Mouse (Mus musculus): ENCODE data around the gene Ttc39b. TPM values are rescaled to one million over a fixed set of nuclear protein-coding genes. Genes with fewer than 3 reads are reported as not detected.
A peak's percentile ranks its signal among the peaks of the same experiment; 100 is the strongest.

Gene Ttc39b
- polyA plus RNA-seq, 1 experiment from 2014 or later: 1.8 TPM

GRCm38 (mm10) chr4:83337717-83338116, 13.7 kb upstream of the Ttc39b start:
- Histone ChIP-seq H3K4me3 (no peak overlapping the region), H3K27ac (replicated peaks) (no peak overlapping the region), H3K4me1 (no peaks in the 10 kb centered on the region), H3K9me3 (replicated peaks) (no peaks in the 10 kb centered on the region), H3K27me3 (ENCODE audit: low read depth, poor library complexity, severe bottlenecking) (no peaks in the 10 kb centered on the region; the same call in 1 of the 2 replicates), H3K36me3 (no peaks in the 10 kb centered on the region)
- 65% methylated on average over 3 of the region's 3 CpGs for WGBS
- no peak for DNase-seq (ENCODE audit: low spot score)

GRCm38 (mm10) chr4:83330369-83330768, 6.3 kb upstream of the Ttc39b start:
- Histone ChIP-seq H3K9me3 (replicated peaks) (no peaks in the 10 kb centered on the region), H3K4me1 (peaks cover 6% of the 10 kb centered on the region; the same call in 1 of the 2 replicates), H3K36me3 (no peaks in the 10 kb centered on the region), H3K27me3 (ENCODE audit: low read depth, poor library complexity, severe bottlenecking) (peaks cover 10% of the 10 kb centered on the region), H3K27ac (replicated peaks) (no peak overlapping the region), H3K4me3 (no peak overlapping the region)
- WGBS: 87% methylated on average over 4 of the region's 4 CpGs
- no peak for DNase-seq (ENCODE audit: low spot score)

GRCm38 (mm10) chr4:83329615-83330014, 5.6 kb upstream of the Ttc39b start:
- WGBS: 60% methylated on average over 4 of the region's 4 CpGs
- Histone ChIP-seq H3K36me3 (no peaks in the 10 kb centered on the region), H3K27me3 (ENCODE audit: low read depth, poor library complexity, severe bottlenecking) (peaks cover 17% of the 10 kb centered on the region), H3K4me1 (peaks cover 6% of the 10 kb centered on the region; the same call in 1 of the 2 replicates), H3K4me3 (no peak overlapping the region), H3K27ac (replicated peaks) (no peak overlapping the region), H3K9me3 (replicated peaks) (no peaks in the 10 kb centered on the region)
- DNase-seq (ENCODE audit: low spot score): no peak

DNA sequence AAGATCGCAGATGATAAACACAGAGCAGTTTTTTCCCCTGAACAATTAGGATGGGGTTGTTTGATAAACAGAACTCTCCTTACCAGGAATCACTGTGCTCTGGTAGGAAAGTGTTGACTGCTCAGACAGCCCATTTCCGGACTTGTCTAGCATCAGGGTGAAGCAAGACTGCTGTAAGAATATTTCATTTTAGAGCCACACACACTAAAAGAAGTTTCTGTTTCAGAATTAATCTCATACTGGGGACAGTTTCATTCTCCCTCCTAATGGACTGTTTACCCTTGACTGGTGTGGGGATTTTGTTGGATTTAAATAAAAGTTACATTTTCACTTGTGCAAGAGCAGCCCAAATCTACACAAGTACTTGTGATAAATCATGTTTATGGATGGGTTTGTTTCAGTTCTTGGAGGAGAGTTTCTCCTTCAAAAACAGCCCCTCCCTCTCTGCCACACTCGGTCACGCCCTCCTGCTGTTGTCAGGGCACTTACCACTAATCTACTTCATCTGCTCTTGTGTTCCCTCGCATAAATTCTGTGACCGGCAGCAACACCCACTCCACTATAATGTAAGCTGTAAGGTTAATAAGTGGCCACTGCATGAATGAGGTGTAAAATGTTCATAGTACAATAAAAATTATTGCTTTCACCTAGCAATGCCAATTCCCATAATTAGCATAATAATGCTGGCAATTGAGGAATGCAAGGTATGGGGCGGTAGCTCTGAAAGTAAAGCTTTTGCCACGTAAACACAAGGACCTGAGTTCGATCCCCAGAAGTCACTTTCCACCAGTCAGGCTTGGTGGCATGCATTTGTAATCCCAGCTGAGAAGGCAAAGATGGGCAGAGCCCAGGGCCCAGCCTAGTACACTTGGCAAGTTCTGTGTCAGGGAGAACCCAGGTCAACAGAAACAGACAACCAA, 4.2 kb upstream of the Ttc39b start:
- H3K4me1 ChIP-seq: peaks cover 19% of the 10 kb centered on the region
- no peak overlapping the region for H3K4me3 ChIP-seq
- DNase-seq (ENCODE audit: low spot score): no peak
- H3K36me3 ChIP-seq: no peaks in the 10 kb centered on the region
- no peak overlapping the region for H3K27ac ChIP-seq (replicated peaks)
- 56% methylated on average over 9 of the region's 9 CpGs for WGBS
- peaks cover 20% of the 10 kb centered on the region for H3K27me3 ChIP-seq (ENCODE audit: low read depth, poor library complexity, severe bottlenecking)
- H3K9me3 ChIP-seq (replicated peaks): no peaks in the 10 kb centered on the region

- WGBS: 74% methylated on average over 4 of the region's 4 CpGs
- peaks cover 27% of the 10 kb centered on the region for H3K27me3 ChIP-seq (ENCODE audit: low read depth, poor library complexity, severe bottlenecking)
- H3K4me3 ChIP-seq: no peak overlapping the region
- H3K9me3 ChIP-seq (replicated peaks): no peaks in the 10 kb centered on the region
- no peak for DNase-seq (ENCODE audit: low spot score)
- H3K27ac ChIP-seq (replicated peaks): no peak overlapping the region
- H3K36me3 ChIP-seq: no peaks in the 10 kb centered on the region
- peaks cover 24% of the 10 kb centered on the region for H3K4me1 ChIP-seq
These were observed 3.5 kb upstream of the Ttc39b start for GRCm38 (mm10) chr4:83327526-83327925.

- DNase-seq (ENCODE audit: low spot score): no peak
- H3K4me1 ChIP-seq: peaks cover 24% of the 10 kb centered on the region
- no peaks in the 10 kb centered on the region for H3K36me3 ChIP-seq
- no peak overlapping the region for H3K4me3 ChIP-seq
- no peak overlapping the region for H3K27ac ChIP-seq (replicated peaks)
- peaks cover 35% of the 10 kb centered on the region for H3K27me3 ChIP-seq (ENCODE audit: low read depth, poor library complexity, severe bottlenecking)
- 68% methylated on average over 5 of the region's 5 CpGs for WGBS
- no peaks in the 10 kb centered on the region for H3K9me3 ChIP-seq (replicated peaks)
These were observed 1.3 kb upstream of the Ttc39b start for GRCm38 (mm10) chr4:83325366-83325765.

DNA sequence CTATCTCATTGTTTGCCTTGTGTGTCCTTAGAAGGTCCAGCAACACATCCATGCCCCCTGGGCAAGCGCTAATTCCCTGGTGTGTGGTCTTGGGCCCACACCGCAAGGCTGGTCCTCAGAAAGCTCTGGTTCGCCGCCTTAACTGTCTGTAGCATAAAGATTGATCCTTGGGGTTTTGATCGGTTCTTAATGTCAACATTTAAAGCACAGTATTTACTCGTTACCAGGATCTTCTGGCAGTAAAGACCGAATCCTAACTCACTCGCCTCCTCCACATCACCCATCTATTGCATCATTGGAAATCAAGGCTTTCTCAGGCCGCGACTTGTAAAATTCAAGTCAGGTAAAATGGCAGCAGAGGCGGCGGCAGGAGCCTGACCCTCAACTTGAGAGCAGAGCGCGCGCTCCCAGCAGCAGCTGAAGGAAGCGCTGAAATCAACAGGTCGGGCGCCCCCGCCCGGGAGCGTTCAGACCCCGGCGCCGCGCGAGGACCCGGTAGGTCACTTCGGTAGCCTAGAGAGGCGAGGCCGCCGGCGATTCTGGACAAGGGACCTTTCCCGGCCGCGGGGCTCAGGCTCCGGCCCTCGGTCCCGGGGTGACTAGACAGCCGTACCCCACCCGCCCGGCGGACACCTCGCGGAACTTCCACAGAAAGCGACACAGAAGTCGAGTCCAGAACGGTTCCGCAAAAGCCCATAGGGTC, 703 bp downstream of the Ttc39b start:
- peak overlapping the region; percentile 78 for H3K27ac ChIP-seq (replicated peaks)

DNA sequence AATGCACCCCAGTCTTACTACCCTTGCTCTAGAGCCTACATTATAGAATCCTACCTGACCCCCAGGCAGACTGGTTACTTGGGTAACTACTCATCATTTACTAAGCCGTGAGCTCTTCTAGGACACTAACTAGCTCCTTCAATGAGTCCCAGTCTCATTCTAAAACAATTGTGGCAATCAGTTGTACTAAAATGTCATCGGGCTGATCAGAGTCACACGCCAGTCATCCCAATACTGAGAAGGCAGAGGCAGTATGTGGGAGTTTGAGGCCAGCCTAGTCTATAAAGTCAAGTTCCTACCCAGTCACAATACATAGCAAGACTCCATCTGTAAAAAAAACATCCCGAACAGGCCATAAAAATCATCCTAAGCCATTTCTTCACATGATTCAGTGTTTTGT, 4.3 kb downstream of the Ttc39b start:
- Histone ChIP-seq H3K27me3 (ENCODE audit: low read depth, poor library complexity, severe bottlenecking) (peaks cover 20% of the 10 kb centered on the region), H3K4me1 (peaks cover 26% of the 10 kb centered on the region), H3K9me3 (replicated peaks) (no peaks in the 10 kb centered on the region), H3K4me3 (no peak overlapping the region), H3K36me3 (no peaks in the 10 kb centered on the region), H3K27ac (replicated peaks) (no peak overlapping the region)
- WGBS: 92% methylated on average over 4 of the region's 4 CpGs
- no peak for DNase-seq (ENCODE audit: low spot score)

More for the DNA sequence above, 703 bp downstream of the Ttc39b start:
- H3K4me3 ChIP-seq: peak overlapping the region; percentile 72
- WGBS: 3% methylated on average over 48 of the region's 48 CpGs
- DNase-seq (ENCODE audit: low spot score): peak; percentile 84
- peaks cover 19% of the 10 kb centered on the region for H3K4me1 ChIP-seq
- peaks cover 35% of the 10 kb centered on the region for H3K27me3 ChIP-seq (ENCODE audit: low read depth, poor library complexity, severe bottlenecking)
- H3K36me3 ChIP-seq: no peaks in the 10 kb centered on the region
- no peaks in the 10 kb centered on the region for H3K9me3 ChIP-seq (replicated peaks)

GRCm38 (mm10) chr4:83318758-83319157, 5.3 kb downstream of the Ttc39b start:
- no peak overlapping the region for H3K4me3 ChIP-seq
- DNase-seq (ENCODE audit: low spot score): no peak
- H3K36me3 ChIP-seq: no peaks in the 10 kb centered on the region
- no peaks in the 10 kb centered on the region for H3K9me3 ChIP-seq (replicated peaks)
- H3K27me3 ChIP-seq (ENCODE audit: low read depth, poor library complexity, severe bottlenecking): peaks cover 15% of the 10 kb centered on the region
- peaks cover 18% of the 10 kb centered on the region for H3K4me1 ChIP-seq
- H3K27ac ChIP-seq (replicated peaks): no peak overlapping the region
- 33% methylated on average over 3 of the region's 3 CpGs for WGBS

DNA sequence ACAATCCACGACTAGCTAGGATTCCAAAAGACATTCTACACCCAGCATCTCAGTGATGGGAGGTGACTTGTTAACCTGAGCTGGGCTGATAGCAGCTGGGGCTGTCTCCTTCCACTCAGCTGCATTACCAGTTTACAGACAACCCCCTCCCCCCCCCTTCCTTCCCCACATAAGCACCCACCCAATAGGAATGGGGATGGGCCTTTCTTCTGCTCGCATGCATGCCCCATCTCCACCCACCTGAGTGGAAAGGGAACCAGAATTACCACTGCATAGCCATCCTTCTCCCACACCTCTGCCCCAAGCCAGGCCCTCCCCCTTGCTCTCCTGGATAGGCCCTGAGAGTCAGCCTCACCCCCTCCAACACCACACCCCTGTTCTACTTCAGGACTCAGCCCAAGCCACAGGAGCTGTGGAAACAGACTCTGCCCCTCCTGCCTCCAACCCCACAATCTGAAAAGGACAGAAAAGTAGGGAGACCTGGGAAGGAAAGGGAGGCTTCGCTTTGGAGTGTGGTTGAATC, 6.2 kb downstream of the Ttc39b start:
- no peak for DNase-seq (ENCODE audit: low spot score)
- Histone ChIP-seq H3K36me3 (no peaks in the 10 kb centered on the region), H3K4me3 (no peak overlapping the region), H3K27ac (replicated peaks) (no peak overlapping the region), H3K9me3 (replicated peaks) (no peaks in the 10 kb centered on the region), H3K27me3 (ENCODE audit: low read depth, poor library complexity, severe bottlenecking) (peaks cover 12% of the 10 kb centered on the region), H3K4me1 (peaks cover 9% of the 10 kb centered on the region; the same call in 1 of the 2 replicates)
- 71% methylated on average over 3 of the region's 3 CpGs for WGBS

- Histone ChIP-seq H3K36me3 (no peaks in the 10 kb centered on the region), H3K4me3 (no peak overlapping the region)
- 84% methylated on average over 3 of the region's 3 CpGs for WGBS
These were observed 7.3 kb downstream of the Ttc39b start for GRCm38 (mm10) chr4:83316718-83317117.

GRCm38 (mm10) chr4:83315930-83316329, 8.1 kb downstream of the Ttc39b start:
- H3K36me3 ChIP-seq: no peaks in the 10 kb centered on the region
- H3K27ac ChIP-seq (replicated peaks): no peak overlapping the region
- H3K4me1 ChIP-seq: peaks cover 8% of the 10 kb centered on the region; the same call in 1 of the 2 replicates
- DNase-seq (ENCODE audit: low spot score): no peak
- H3K9me3 ChIP-seq (replicated peaks): no peaks in the 10 kb centered on the region
- 70% methylated on average over 4 of the region's 4 CpGs for WGBS
- H3K27me3 ChIP-seq (ENCODE audit: low read depth, poor library complexity, severe bottlenecking): no peaks in the 10 kb centered on the region
- H3K4me3 ChIP-seq: no peak overlapping the region

More at GRCm38 (mm10) chr4:83316718-83317117, 7.3 kb downstream of the Ttc39b start:
- H3K4me1 ChIP-seq: peaks cover 8% of the 10 kb centered on the region; the same call in 1 of the 2 replicates
- H3K9me3 ChIP-seq (replicated peaks): no peaks in the 10 kb centered on the region
- no peak overlapping the region for H3K27ac ChIP-seq (replicated peaks)
- peaks cover under 1% of the 10 kb centered on the region for H3K27me3 ChIP-seq (ENCODE audit: low read depth, poor library complexity, severe bottlenecking)
- DNase-seq (ENCODE audit: low spot score): no peak

Data from midbrain, embryonic 10.5 days (tissue).